Mouse (Mus musculus) adrenal gland, adult (tissue): ENCODE measurements around the gene Ccdc183.
A peak's percentile ranks its signal among the peaks of the same experiment; 100 is the strongest.

ENCODE experiments used
- DNase-seq, 2 experiments: peaks; one replicate each; pipeline ENCODE4 v3.0.0; 2022 to 2023; ENCODE audit warnings: low spot score in 1 of 2; ENCODE audit not compliant: inconsistent age in 2 of 2

The Ccdc183 gene

GRCm38 (mm10) chr2:25608671-25609070, 8.8 kb downstream of the Ccdc183 start:
- no peak for DNase-seq

- DNase-seq = peak; percentile 91 to 97
Measured at GRCm38 (mm10) chr2:25607761-25608622, 9.5 kb downstream of the Ccdc183 start, which contains the start of gene Rabl6. Gene Rabl6, minus strand, starts transcription at chr2:25608521.

DNA sequence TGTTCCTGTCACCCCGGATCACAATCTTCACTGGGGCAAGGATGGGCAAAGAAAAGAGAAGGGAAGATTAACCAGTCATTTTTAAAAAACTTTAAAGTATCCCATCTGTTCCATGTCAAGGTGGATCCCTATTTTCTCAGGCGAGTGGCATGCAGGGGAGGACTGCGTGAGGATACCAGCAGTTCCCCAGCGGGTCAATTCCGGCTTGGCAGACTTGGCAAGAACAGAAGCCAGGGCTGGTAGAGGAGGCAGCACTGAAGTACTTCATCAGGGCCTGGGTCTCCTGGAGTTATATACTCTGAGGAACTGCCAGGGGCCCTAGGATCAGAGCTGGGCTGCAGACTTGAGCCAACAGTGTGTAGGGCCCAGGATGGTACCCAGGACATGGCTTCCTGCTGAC, 15.0 kb downstream of the Ccdc183 start:
- DNase-seq = no peak

- no peak for DNase-seq
Measured at GRCm38 (mm10) chr2:25600037-25600436, 17.4 kb downstream of the Ccdc183 start.

GRCm38 (mm10) chr2:25598749-25599148, 18.7 kb downstream of the Ccdc183 start:
- peak in 1 of 2 experiments; percentile 62 for DNase-seq

GRCm38 (mm10) chr2:25596765-25597510, 20.5 kb downstream of the Ccdc183 start:
- DNase-seq = no peak

DNA sequence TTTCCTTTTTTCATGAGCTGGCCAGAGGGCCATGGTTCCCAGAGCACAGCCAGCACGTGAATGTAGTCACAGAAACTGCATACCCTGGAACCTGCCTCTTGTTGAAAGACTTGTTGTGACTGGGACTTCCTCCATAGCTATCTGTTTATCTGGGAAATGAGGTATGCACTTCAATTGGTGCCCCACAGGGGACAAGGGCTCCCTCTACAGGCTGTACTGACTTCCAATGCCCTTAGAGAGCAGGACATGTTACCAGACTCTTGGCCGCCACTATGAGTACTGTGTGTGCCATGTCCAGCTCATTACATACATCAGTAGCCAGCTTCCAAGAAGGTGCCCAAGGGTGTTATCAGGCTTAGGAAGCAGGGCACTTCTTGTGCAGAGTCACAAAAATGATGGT, 25.6 kb downstream of the Ccdc183 start:
- DNase-seq = peak in 1 of 2 experiments; percentile 75

DNA sequence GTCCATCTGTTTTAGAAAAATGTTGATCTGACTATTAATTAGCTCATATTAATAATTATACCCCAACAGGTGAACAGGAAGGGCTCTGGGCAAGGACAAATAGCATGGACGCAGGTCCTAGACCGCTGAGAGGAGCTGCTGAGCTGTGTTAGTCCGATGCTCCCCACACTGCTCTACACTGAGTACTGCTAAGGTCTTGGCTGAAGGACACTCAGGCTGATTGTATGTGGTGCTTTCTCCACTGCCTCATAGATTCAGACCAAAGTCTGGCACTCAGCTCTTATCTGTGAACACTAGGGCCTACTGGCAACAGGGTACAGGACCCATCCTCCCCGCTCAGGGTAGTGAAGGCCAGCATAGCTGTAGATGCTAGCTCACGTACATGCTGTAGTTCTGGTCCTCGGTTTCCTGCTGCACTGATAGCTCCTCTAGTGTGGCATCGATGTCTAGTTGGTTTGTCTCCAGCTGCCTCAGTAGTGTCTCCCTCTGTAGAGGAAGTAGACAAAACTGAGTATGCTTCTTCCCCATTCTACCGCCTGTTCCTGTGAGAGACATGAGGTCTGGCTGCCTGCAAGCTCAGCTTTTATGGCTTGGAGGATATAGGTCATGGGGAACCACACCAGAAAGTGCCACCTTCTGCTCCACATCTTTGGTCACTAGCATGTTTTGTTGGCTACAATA, 29.1 kb downstream of the Ccdc183 start:
- DNase-seq = no peak

DNA sequence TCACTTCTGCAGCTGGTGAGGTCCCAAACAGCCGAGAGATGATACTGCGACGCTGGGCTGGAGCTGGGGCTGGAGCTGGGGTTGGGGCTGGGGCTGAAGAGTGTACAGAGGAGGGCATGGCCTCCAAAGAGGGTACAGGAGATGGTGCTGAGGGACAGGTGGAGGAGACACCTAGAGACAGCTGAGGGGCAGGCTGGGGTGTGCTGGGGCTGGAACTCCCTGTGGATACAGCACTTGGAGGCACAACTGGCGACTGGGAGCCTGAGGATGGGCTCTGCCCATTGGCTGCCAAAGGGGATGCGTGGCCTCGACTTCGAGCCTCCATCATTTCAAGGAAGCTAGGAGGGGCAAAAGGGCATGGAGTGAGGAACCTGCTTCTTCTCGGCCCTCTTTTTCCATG, 30.2 kb downstream of the Ccdc183 start:
- no peak for DNase-seq

- no peak for DNase-seq
Measured at GRCm38 (mm10) chr2:25585601-25586000, 31.9 kb downstream of the Ccdc183 start.

DNA sequence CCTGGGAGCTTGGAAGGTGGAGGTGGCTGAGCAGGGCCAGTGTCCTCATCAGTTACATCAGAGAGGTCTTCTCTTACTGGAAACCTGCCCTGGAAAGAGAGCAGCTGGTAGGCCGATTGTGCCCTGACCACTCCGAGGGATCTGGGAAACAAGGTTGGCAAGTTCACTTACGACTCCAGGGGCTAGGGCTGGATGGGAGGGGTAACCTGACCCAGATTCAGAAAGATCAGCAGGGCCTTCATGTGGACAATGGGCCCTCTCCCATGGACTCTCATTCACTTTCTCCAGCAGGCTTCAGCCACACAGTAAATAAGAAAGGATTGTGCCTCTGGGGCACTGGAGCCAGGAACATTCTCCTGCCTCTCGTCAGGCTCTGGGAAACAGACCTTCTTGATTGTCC, 32.6 kb downstream of the Ccdc183 start:
- no peak for DNase-seq

GRCm38 (mm10) chr2:25584152-25584551, 33.3 kb downstream of the Ccdc183 start:
- peak in 1 of 2 experiments; percentile 66 for DNase-seq

DNA sequence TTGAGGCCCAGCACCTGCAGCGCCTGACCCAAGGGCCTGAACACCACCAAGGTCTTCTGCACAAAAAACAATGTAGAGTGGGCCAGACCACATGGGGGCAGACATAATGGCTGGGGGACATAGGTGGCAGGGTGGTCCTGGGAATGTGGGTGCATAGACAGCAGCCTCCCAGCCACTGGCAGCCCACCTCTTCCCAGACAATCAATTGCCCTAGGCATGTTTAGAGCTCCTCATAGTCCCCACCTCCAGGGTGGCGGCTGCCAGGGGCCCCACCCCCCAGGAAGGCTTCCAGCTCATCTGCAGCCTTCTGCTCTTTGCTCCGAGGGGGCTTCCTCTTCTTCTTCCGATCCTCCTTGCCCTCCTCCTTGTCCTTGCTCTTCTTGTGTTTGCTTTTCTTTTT, 33.9 kb downstream of the Ccdc183 start:
- no peak for DNase-seq

GRCm38 (mm10) chr2:25583120-25583481, 34.4 kb downstream of the Ccdc183 start:
- peak in 1 of 2 experiments; percentile 58 for DNase-seq

DNA sequence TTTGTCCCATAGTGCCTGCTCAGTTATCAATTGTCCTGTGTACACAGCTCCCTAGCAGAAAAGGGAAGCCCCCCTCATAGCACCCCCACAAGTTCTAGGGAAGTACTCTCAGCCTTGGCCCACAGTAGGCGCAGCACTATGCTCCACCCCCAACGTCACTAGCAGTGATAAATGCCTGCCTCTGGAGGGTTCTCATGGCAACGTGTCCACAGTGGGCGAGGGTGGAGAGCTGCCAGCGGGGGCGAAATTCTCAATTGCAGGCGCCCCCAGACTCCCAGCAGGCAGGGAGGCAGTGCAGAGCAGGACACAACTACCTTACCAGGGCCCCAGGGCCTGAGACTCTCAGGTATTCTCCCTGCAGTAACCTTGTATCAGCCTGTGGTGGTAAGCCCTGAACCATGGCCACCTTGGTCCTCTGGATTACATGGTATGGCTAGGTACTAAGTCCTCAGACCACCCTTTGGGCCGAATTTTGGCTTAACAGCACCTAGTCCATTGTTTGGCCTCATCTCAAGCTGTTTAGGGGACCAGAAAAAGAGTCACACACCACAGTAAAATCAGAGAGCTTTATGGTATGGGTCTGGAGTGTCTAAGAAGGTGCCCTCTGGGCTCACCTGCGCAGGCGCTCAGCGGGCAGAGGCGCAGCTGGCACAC, 34.9 kb downstream of the Ccdc183 start:
- peak in 1 of 2 experiments; percentile 78 for DNase-seq

- no peak for DNase-seq
Measured at GRCm38 (mm10) chr2:25581901-25582301, 35.6 kb downstream of the Ccdc183 start.

DNA sequence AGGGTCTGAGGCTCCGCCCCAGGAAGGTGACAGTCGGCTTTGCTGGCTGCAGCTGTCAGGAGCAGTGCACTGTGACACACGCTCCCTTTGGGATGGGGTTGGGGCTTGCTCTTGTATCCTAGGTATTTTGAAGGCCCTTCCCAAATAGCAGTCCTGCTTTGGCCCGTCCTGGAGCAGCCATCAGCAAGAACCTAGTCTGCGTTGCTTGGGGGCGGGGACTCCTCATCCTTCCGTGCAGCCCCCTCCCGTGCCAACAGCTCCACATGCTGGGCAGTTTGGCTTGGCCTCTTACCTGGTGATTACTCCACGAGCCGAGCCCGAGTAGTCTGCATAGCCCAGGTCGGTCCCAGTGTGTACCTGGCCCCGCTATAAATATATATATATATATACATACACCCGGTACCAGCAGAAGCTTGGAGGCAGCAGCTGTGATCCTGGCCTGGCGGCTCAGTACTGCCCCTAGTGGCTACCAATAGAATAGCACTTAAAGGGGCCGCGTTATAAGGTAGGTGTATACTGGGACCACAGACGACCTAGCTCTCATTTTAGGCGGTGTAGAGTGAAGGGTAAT, 36.1 kb downstream of the Ccdc183 start, which contains the start of gene Ajm1:
Gene Ajm1 (minus strand): TSS at position 464 of the 571 bp plus-strand sequence.
- peak; percentile 68 to 90 for DNase-seq

DNA sequence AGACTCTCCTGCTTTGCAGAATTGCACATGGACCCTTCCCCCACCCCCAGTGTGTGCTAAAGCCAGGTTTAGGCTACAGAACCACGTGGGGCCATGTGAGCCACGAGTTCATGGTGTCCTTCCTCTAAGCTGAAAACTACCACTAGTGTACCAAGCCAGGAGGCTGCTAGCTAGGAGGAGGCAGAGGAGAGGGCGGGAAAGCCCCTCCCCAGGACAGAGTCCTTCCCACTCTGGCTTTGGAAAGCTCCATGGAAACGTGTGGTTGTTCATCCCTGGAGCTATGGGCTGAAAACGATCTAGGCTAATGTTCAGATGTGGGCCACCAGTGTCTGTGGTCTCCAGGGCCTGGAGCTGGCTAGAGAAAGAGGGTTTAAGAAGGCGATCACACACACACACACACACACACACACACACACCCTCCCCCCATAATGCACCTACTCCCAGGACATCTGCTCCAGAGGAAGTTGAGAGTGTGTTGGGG, 36.8 kb downstream of the Ccdc183 start:
- no peak for DNase-seq

- DNase-seq = peak in 1 of 2 experiments; percentile 80
Measured at GRCm38 (mm10) chr2:25579737-25580460, 37.6 kb downstream of the Ccdc183 start.
